Mouse (Mus musculus): ENCODE results near the gene Rcbtb2. TPM values are rescaled to one million over a fixed set of nuclear protein-coding genes. Genes with fewer than 3 reads are reported as not detected.
A peak's percentile ranks its signal among the peaks of the same experiment; 100 is the strongest.

The Rcbtb2 gene
- total and polyA plus RNA-seq, 3 experiments = 34.1 to 49.0 (median 36.9) TPM

- peaks cover 7 to 23% of the 10 kb centered on the region in 2 experiments for H3K4me1 ChIP-seq (ENCODE audit: control insufficient read depth in 1 of 2, insufficient read depth in 2 of 2)
- dilution Hi-C loops (cut with MboI; ENCODE audit: extremely low pct_ligation_motif_present, extremely low pct_unique_long_range_greater_than_20kb, low sequenced_read_pairs) = no loop called here
Observed at GRCm38 (mm10) chr14:73104913-73105312, 17.9 kb upstream of the Rcbtb2 start.

GRCm38 (mm10) chr14:73105407-73106185 is 17.2 kb upstream of the Rcbtb2 start:
- peak; percentile 82 for DNase-seq (ENCODE audit: extremely low read depth)
- no peaks in the 10 kb centered on the region for H3K9me3 ChIP-seq (replicated peaks; ENCODE audit: low read length)
- no peak overlapping the region for H3K9ac ChIP-seq (ENCODE audit: insufficient read depth, low read depth)
- H3K27ac ChIP-seq (ENCODE audit: insufficient read depth, low read depth) = no peak overlapping the region
- peak overlapping the region; percentile 58 for H3K4me2 ChIP-seq (ENCODE audit: insufficient read depth, low read depth, poor library complexity, severe bottlenecking)
- H3K27me3 ChIP-seq (replicated peaks) = peaks cover 2% of the 10 kb centered on the region
- H3K79me2 ChIP-seq (replicated peaks; ENCODE audit: control insufficient read depth, extremely low read depth, insufficient read depth, poor library complexity, severe bottlenecking) = no peaks in the 10 kb centered on the region
- TF ChIP-seq NRF1 (IDR thresholded peaks at IDR 0.05; ENCODE audit: low read depth, low read length) (no peak), TCF12 (IDR thresholded peaks at IDR 0.05; ENCODE audit: low read depth, low read length) (0 out of 2 replicates have a peak, but pooled peaks have one; percentile 48), MAZ (IDR thresholded peaks at IDR 0.05; ENCODE audit: low read depth, low read length) (0 out of 2 replicates have a peak, but pooled peaks have one; percentile 23), MYC (IDR thresholded peaks at IDR 0.05; ENCODE audit: low read depth, low read length) (no peak), E2F4 (IDR thresholded peaks at IDR 0.05; ENCODE audit: insufficient replicate concordance, low read depth, low read length) (no peak), MAFK (IDR thresholded peaks at IDR 0.05; ENCODE audit: insufficient replicate concordance, low read length) (no peak), HCFC1 (IDR thresholded peaks at IDR 0.05; ENCODE audit: low read depth, low read length) (no peak), ETS1 (conservative IDR thresholded peaks at IDR 0.05; ENCODE audit: low read depth, low read length) (0 out of 2 replicates have a peak, but pooled peaks have one; percentile 28), EP300 (IDR thresholded peaks at IDR 0.05; ENCODE audit: low read length) (peak; percentile 61)
- dilution Hi-C loops (cut with MboI; ENCODE audit: extremely low pct_ligation_motif_present, extremely low pct_unique_long_range_greater_than_20kb, low sequenced_read_pairs) (no loop called here), in situ Hi-C loops (cut with MboI; ENCODE audit: low pct_ligation_motif_present, low pct_unique_long_range_greater_than_20kb, low sequenced_read_pairs) (loop anchor here (5.0 to 25.0 kb wide), 3 partner anchors 202 to 731 kb away; no protein-coding TSS in a partner anchor)
- no peak overlapping the region for H3K4me3 ChIP-seq (replicated peaks in 1 of 3; ENCODE audit: low read depth in 2 of 3, low read length in 2 of 3, poor library complexity in 1 of 3)
- H3K36me3 ChIP-seq (replicated peaks in 1 of 2; ENCODE audit: control insufficient read depth in 1 of 2, insufficient read depth in 1 of 2, low read length in 1 of 2) = no peaks in the 10 kb centered on the region
- H3K4me1 ChIP-seq (ENCODE audit: control insufficient read depth in 1 of 2, insufficient read depth in 2 of 2) = peaks cover 13 to 30% of the 10 kb centered on the region in 2 experiments

More at GRCm38 (mm10) chr14:73104913-73105312, 17.9 kb upstream of the Rcbtb2 start:
- Histone ChIP-seq H3K9ac (ENCODE audit: insufficient read depth, low read depth) (no peak overlapping the region), H3K27me3 (replicated peaks) (peaks cover 2% of the 10 kb centered on the region), H3K27ac (ENCODE audit: insufficient read depth, low read depth) (no peak overlapping the region), H3K79me2 (replicated peaks; ENCODE audit: control insufficient read depth, extremely low read depth, insufficient read depth, poor library complexity, severe bottlenecking) (no peaks in the 10 kb centered on the region), H3K4me2 (ENCODE audit: insufficient read depth, low read depth, poor library complexity, severe bottlenecking) (no peak overlapping the region), H3K36me3 (replicated peaks in 1 of 2; ENCODE audit: control insufficient read depth in 1 of 2, insufficient read depth in 1 of 2, low read length in 1 of 2) (no peaks in the 10 kb centered on the region), H3K9me3 (replicated peaks; ENCODE audit: low read length) (no peaks in the 10 kb centered on the region), H3K4me3 (replicated peaks in 1 of 3; ENCODE audit: low read depth in 2 of 3, low read length in 2 of 3, poor library complexity in 1 of 3) (no peak overlapping the region)
- in situ Hi-C loops (cut with MboI; ENCODE audit: low pct_ligation_motif_present, low pct_unique_long_range_greater_than_20kb, low sequenced_read_pairs) = loop anchor here (5.0 to 25.0 kb wide), 3 partner anchors 202 to 730 kb away; no protein-coding TSS in a partner anchor
- no peak for DNase-seq (ENCODE audit: extremely low read depth)
- no peak for TF ChIP-seq JUND (conservative IDR thresholded peaks at IDR 0.05; ENCODE audit: low read depth, low read length)
- no peak for TF ChIP-seq RCOR1 (conservative IDR thresholded peaks at IDR 0.05; ENCODE audit: low read depth, low read length)
- TF ChIP-seq ZC3H11A (IDR thresholded peaks at IDR 0.05; ENCODE audit: low read depth, low read length) = no peak
- TF ChIP-seq MAFK (IDR thresholded peaks at IDR 0.05; ENCODE audit: insufficient replicate concordance, low read length) = no peak

All from CH12.LX (cell line).